Mouse (Mus musculus) kidney, adult 2 months (tissue): ENCODE data around the gene Rnf128.

Experiments
- CTCF ChIP-seq: fragments of 200-500 bp; conservative IDR thresholded peaks from 2 replicates; pipeline ENCODE4 v1.5.1; 2011; ENCODE audit warnings: low read depth, mild to moderate bottlenecking, control low read depth, low read length, moderate library complexity, mixed read lengths; ENCODE audit not compliant: insufficient read depth, insufficient read length
- POLR2A ChIP-seq: fragments of 200-500 bp; IDR thresholded peaks from one replicate; pipeline ENCODE4 v1.6.1; 2011; ENCODE audit warnings: low read depth, low read length, control low read depth

DNA sequence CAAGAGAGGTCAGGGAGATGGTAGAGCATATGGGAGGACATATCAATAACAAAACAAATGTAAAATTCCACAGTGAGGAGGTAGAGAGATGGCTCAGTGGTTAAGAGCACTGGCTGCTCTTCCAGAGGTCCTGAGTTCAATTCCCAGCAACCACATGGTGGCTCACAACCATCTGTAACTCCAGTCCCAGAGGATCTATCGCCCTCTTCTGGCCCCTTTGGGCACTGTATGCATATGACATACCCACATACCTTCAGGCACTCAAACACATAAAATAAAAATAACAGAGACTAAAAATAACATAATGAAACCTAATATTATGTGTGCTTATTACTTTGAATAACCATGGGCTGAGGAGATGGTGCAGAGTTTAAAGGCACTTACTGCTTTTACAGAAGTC lies 99.0 kb downstream of the Rnf128 start:
- TF ChIP-seq CTCF (0 out of 2 replicates have a peak, but pooled peaks have one; percentile 1), POLR2A (no peak)
